Mouse (Mus musculus): ENCODE measurements around the gene Asic2. TPM values are rescaled to one million over a fixed set of nuclear protein-coding genes. Genes with fewer than 3 reads are reported as not detected.
"Not testable (repeated sequence)": the region's sequence is repeated elsewhere in the genome, so short reads cannot be mapped to it uniquely, and the experiment has no call there.

Gene Asic2
- total RNA-seq, 2 experiments from 2014 or later, result 58.4 to 61.0 TPM

- no peak for DNase-seq (ENCODE audit: extremely low spot score in 1 of 2, low spot score in 1 of 2)
Measured at GRCm38 (mm10) chr11:81270518-81270917, 697.7 kb downstream of the Asic2 start.

GRCm38 (mm10) chr11:81263757-81264156 is 704.5 kb downstream of the Asic2 start:
- DNase-seq (ENCODE audit: extremely low spot score in 1 of 2, low spot score in 1 of 2), result no peak

GRCm38 (mm10) chr11:81263193-81263592 is 705.1 kb downstream of the Asic2 start:
- DNase-seq (ENCODE audit: extremely low spot score in 1 of 2, low spot score in 1 of 2), result no peak

- no peak for DNase-seq (ENCODE audit: extremely low spot score in 1 of 2, low spot score in 1 of 2)
Measured at GRCm38 (mm10) chr11:81261259-81261658, 707.0 kb downstream of the Asic2 start.

- DNase-seq (ENCODE audit: extremely low spot score in 1 of 2, low spot score in 1 of 2), result not testable (repeated sequence)
Measured at GRCm38 (mm10) chr11:81241183-81241582, 727.1 kb downstream of the Asic2 start.

GRCm38 (mm10) chr11:81239966-81240681 is 728.1 kb downstream of the Asic2 start:
- peak in 1 of 2 experiments; percentile 40 for DNase-seq (ENCODE audit: extremely low spot score in 1 of 2, low spot score in 1 of 2)

- no peak for DNase-seq (ENCODE audit: extremely low spot score in 1 of 2, low spot score in 1 of 2)
Measured at GRCm38 (mm10) chr11:81239091-81239490, 729.2 kb downstream of the Asic2 start.

- DNase-seq (ENCODE audit: extremely low spot score in 1 of 2, low spot score in 1 of 2), result no peak
Measured at GRCm38 (mm10) chr11:81236070-81236469, 732.2 kb downstream of the Asic2 start.

GRCm38 (mm10) chr11:81223361-81223760 is 744.9 kb downstream of the Asic2 start:
- no peak for DNase-seq (ENCODE audit: extremely low spot score in 1 of 2, low spot score in 1 of 2)

- DNase-seq (ENCODE audit: extremely low spot score in 1 of 2, low spot score in 1 of 2), result no peak
Measured at GRCm38 (mm10) chr11:81220786-81221185, 747.5 kb downstream of the Asic2 start.

- no peak for DNase-seq (ENCODE audit: extremely low spot score in 1 of 2, low spot score in 1 of 2)
Measured at GRCm38 (mm10) chr11:81205471-81205870, 762.8 kb downstream of the Asic2 start.

- DNase-seq (ENCODE audit: extremely low spot score in 1 of 2, low spot score in 1 of 2), result no peak
Measured at GRCm38 (mm10) chr11:81202578-81202977, 765.7 kb downstream of the Asic2 start.

GRCm38 (mm10) chr11:81193856-81194255 is 774.4 kb downstream of the Asic2 start:
- DNase-seq (ENCODE audit: extremely low spot score in 1 of 2, low spot score in 1 of 2), result no peak

GRCm38 (mm10) chr11:81192155-81192554 is 776.1 kb downstream of the Asic2 start:
- DNase-seq (ENCODE audit: extremely low spot score in 1 of 2, low spot score in 1 of 2), result no peak

- no peak for DNase-seq (ENCODE audit: extremely low spot score in 1 of 2, low spot score in 1 of 2)
Measured at GRCm38 (mm10) chr11:81189103-81189502, 779.2 kb downstream of the Asic2 start.

- no peak for DNase-seq (ENCODE audit: extremely low spot score in 1 of 2, low spot score in 1 of 2)
Measured at GRCm38 (mm10) chr11:81187851-81188250, 780.4 kb downstream of the Asic2 start.

GRCm38 (mm10) chr11:81184721-81185120 is 783.5 kb downstream of the Asic2 start:
- no peak for DNase-seq (ENCODE audit: extremely low spot score in 1 of 2, low spot score in 1 of 2)

GRCm38 (mm10) chr11:81164890-81165289 is 803.4 kb downstream of the Asic2 start:
- no peak for DNase-seq (ENCODE audit: extremely low spot score in 1 of 2, low spot score in 1 of 2)

- no peak for DNase-seq (ENCODE audit: extremely low spot score in 1 of 2, low spot score in 1 of 2)
Measured at GRCm38 (mm10) chr11:81163056-81163455, 805.2 kb downstream of the Asic2 start.

GRCm38 (mm10) chr11:81153841-81154240 is 814.4 kb downstream of the Asic2 start:
- peak in 1 of 2 experiments; percentile 18 for DNase-seq (ENCODE audit: extremely low spot score in 1 of 2, low spot score in 1 of 2)

GRCm38 (mm10) chr11:81153161-81153840 is 815.0 kb downstream of the Asic2 start:
- DNase-seq (ENCODE audit: extremely low spot score in 1 of 2, low spot score in 1 of 2), result peak; percentile 33 to 60

Measured in layer of hippocampus, postnatal 25 days (tissue).